Mouse (Mus musculus) ES-Bruce4 (cell line): ENCODE results near the gene Zfp784.
"Not testable (repeated sequence)": the region's sequence is repeated elsewhere in the genome, so short reads cannot be mapped to it uniquely, and the experiment has no call there.

Source experiments
- CTCF ChIP-seq: IDR thresholded peaks from one replicate; pipeline ENCODE4 v1.8.1; 2011; ENCODE audit warnings: low read depth, low read length
- POLR2A ChIP-seq: IDR thresholded peaks from one replicate; pipeline ENCODE4 v1.8.1; 2011; ENCODE audit warnings: low read length; ENCODE audit not compliant: insufficient read depth

DNA sequence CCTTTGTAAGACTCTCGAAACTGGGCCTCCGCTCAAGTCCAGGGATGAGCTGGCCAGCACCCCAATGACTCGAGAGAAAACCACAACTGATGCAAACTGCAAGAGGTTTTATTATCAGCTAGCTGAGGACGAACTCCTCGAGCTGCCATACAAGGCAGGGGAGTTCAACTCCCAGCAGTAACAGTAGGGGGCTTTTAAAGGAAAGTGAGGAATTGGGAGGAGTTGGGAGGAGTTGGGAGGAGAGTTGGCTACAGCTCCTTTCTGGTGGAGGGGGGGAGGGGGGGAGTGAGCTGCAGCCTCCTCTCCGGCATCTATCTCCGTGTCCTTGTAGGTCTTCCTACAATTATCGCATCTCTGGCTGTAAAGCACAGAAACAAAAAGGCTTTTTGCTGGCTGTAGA is 35.4 kb downstream of the Zfp784 start:
- TF ChIP-seq CTCF, POLR2A: not testable (repeated sequence)
